Mouse (Mus musculus): ENCODE measurements around the gene Hspg2.

DNA sequence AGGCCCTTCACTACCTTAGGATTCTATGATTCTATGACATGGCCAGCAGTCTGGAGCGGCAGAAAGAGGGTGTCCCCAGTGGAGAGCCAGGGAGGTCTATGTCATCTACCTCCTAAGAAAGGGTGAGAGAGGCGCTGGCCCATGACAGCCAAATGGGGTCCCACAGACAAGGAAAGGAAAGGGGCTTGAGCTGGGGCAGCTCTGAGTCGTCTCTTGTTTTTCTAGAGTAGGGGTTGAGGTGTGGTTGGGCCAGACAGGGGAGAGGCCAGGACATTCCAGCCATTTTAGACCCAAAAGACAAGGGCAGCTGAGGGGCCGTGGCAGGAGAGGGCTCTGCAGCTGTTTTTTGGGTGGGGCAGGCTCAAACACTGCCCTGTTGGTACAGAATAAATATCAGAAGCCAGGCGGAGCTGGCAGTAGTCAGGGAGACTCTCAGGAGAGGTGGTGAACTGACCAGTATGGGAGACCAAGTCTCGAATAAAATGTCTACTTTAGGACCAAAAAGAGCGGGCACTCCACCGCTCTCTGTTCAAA is 15.3 kb upstream of the Hspg2 start, which contains the start of gene 1700013G24Rik:
- TF ChIP-seq POLR2A (IDR thresholded peaks at IDR 0.05; ENCODE audit: insufficient read depth, low read depth, low read length) (no peak), CTCF (IDR thresholded peaks at IDR 0.05) (no peak)
